Mouse (Mus musculus) adrenal gland, postnatal 25 days (tissue): ENCODE data around the gene Prrx1. TPM values are rescaled to one million over a fixed set of nuclear protein-coding genes. Genes with fewer than 3 reads are reported as not detected.

Experiments used
- DNase-seq: peaks from one replicate; pipeline ENCODE4 v3.0.0; 2021; ENCODE audit warnings: mixed read lengths
- long read RNA-seq: library from polyadenylated mRNA; stranded (forward); transcript quantifications from one replicate; pipeline ENCODE4 v2.0.0, GENCODE M21; 2021
- total RNA-seq: library from RNA; stranded (reverse); gene quantifications from 2 replicates; pipeline ENCODE4 v1.2.3, GENCODE M21; 2021

Gene Prrx1
- 6.3 and 8.7 TPM in 2 replicates for total RNA-seq
- long read RNA-seq, full-length matches to known transcripts, result 1 of 3 reads
- long read RNA-seq, partial matches to known transcripts, result 0 of 3 reads
- long read RNA-seq, other reads (novel, unspliced or antisense), result 2 of 3 reads

- no peak for DNase-seq
Measured at GRCm38 (mm10) chr1:163313101-163313773, at the start of gene Prrx1. TSS of gene Prrx1 (minus strand) at chr1:163313710.

DNA sequence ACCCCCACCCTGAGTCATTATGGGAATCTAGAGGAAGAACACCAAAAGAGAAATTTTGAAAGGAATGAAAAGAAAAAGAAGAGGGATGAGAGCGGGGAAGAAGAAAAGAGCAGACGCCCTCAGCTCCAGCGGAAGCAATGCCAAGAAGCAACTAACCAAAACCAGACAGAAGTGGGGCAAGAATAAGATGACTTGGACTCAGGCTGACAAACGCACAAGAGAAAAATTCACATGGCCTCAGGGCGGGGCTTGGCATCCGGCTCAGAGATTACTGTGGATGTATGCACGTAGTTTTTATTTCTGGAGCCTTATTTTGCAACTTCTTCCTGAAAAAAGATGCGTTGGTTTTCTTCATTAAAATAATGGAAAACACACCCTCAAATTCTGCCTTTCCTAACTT, 48.7 kb upstream of the Prrx1 start:
- no peak for DNase-seq

DNA sequence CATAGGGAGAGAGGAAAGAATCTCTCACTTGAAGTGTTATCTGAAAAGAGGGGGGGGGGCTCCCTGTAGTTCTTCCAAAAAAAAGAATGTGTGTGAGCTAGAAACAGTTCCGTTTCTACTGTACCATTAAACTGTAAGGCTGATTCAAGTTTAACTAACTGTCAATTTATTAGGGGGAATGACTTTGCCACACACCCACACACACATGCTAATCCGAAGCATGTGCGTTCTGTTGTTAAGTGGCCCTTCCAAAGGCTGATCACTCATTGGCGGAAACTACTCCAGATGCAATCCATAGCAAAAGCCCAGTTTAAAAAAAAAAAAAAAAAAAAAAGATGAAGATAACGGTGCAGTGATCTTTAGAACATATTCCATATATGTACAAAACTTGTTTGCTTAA, 47.9 kb upstream of the Prrx1 start:
- no peak for DNase-seq

DNA sequence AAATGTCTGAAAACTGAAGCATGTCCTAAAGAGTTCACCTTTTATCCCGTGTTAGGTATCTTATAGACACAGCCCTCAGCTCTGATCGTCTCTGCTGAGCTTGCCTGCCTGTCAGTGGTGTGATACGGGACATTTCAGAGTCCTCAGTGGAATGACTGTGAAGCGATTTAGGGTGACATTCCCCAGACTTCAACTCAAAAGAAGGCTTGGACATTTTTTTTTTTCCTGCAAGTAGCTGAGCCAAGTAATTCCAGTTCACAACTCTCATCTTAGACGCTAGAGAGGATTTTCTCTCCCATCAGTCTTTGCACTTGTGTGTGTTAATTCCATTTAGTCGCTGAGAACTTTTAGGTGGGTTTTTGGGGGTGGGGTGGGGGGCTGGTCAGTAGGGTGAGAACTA, 47.3 kb upstream of the Prrx1 start:
- DNase-seq, result no peak

- no peak for DNase-seq
Measured at GRCm38 (mm10) chr1:163359521-163359920, 46.0 kb upstream of the Prrx1 start.

- no peak for DNase-seq
Measured at GRCm38 (mm10) chr1:163358165-163358564, 44.7 kb upstream of the Prrx1 start.

- DNase-seq, result no peak
Measured at GRCm38 (mm10) chr1:163357733-163358132, 44.2 kb upstream of the Prrx1 start.

DNA sequence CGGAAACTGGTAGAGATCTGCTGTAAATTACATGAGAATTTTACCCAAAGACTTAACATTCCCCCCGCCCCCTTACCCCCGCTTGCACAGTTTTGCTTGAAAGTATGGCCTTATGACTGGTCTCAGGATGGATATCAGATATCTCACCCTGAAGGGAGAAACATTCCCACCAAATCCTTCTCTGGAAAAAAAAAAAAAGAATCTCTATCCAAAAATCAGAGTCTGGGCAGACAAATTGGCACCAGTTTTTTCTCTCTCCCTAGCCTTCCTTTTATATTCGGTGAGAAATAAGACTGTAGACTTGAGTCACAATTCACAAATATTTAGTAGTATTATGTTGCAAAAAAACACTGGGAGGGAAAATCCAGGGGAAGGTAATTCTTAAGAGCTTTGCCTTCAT, 42.7 kb upstream of the Prrx1 start:
- no peak for DNase-seq

DNA sequence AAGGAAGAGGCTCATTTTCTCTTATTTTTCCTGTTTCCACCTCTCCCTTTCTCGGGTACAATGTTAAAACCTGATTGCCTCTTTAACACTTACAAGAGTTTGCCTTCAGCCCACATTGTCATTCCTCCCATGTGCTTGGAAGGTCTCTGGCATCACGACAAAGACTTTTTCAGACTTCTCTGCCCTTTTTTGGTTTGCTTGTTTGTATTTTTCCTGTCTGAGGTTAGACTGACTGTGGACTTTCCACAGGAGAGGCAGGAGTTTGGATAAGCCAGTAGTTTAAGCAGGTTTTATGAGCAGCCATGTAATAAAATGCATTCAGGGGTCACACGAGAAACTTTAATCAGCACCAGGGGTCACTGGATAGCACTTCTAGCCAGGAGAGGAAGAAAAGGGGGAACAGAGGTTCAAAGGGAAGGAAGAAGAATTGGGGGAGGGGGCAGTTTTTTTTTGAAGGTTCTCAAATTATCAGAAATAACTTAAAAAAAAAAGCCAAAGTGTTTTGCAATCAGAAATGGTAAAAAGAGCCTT, 42.2 kb upstream of the Prrx1 start:
- no peak for DNase-seq

DNA sequence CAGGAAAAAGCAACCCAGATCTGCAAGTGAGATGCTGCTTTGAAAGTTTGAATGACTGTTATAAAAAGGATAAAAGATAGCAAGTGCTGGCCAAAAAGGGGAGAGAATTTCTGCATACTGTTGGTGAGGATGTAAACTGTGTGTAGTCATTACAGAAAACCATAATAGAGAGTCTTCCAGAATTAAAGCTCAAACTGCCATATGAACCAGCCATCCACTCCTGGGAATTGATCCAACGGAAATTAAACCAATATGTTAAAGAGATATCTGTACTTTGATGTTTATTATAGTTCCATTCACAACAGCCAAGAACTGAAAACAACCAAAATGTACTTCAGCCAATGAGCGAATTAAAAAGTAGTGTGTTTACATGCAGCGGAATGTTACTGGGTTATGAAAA, 37.5 kb upstream of the Prrx1 start:
- no peak for DNase-seq

- no peak for DNase-seq
Measured at GRCm38 (mm10) chr1:163345541-163345940, 32.0 kb upstream of the Prrx1 start.

GRCm38 (mm10) chr1:163344931-163345330, 31.4 kb upstream of the Prrx1 start:
- DNase-seq, result no peak

GRCm38 (mm10) chr1:163339219-163339561, 25.7 kb upstream of the Prrx1 start:
- no peak for DNase-seq

- no peak for DNase-seq
Measured at GRCm38 (mm10) chr1:163338525-163339218, 25.2 kb upstream of the Prrx1 start.

DNA sequence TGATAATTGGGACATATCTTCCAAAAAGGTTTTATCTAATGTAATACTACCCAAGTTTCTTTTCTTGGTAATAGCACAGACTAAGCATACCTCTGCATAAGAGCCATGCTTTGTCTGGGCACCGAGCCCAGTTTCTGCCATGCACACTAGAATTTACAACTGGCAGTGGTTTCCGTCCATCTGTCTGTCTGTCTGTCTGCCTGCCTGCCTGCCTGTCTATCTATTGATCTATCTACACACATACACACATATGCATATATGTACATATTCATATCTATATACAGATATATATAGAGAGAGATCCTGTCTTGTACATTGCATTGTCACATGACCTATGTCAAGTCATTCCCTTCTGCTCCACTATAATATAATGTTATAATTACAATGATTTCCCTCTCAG, 24.3 kb upstream of the Prrx1 start:
- peak; percentile 13 for DNase-seq

- DNase-seq, result no peak
Measured at GRCm38 (mm10) chr1:163327279-163327678, 13.8 kb upstream of the Prrx1 start.

- no peak for DNase-seq
Measured at GRCm38 (mm10) chr1:163319669-163320571, 6.4 kb upstream of the Prrx1 start.

- DNase-seq, result no peak
Measured at GRCm38 (mm10) chr1:163316920-163317319, 3.4 kb upstream of the Prrx1 start.

DNA sequence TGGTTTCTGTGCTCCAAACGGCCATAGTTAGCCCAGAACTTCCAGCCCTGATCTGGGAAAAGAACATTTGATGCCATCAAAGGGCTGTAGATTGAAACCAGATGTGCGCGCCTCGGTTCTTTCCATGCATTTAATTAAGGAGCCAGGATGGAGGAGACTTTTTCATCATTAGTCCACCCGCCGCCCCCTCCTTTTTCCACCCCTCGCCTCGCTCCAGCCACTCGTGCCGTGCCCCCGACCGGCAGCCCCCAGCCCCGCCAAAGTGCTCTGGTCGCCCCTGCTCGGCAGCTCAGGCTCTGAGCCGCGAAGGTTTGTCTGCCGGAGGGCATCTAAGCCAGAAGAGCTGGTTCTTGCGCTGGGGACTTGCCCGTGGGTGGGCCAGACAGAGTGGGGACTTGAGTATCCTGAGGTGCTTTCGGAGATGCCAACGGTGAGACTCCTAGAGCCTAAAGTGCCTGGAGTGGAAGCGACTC, 1.4 kb upstream of the Prrx1 start:
- DNase-seq, result no peak

DNA sequence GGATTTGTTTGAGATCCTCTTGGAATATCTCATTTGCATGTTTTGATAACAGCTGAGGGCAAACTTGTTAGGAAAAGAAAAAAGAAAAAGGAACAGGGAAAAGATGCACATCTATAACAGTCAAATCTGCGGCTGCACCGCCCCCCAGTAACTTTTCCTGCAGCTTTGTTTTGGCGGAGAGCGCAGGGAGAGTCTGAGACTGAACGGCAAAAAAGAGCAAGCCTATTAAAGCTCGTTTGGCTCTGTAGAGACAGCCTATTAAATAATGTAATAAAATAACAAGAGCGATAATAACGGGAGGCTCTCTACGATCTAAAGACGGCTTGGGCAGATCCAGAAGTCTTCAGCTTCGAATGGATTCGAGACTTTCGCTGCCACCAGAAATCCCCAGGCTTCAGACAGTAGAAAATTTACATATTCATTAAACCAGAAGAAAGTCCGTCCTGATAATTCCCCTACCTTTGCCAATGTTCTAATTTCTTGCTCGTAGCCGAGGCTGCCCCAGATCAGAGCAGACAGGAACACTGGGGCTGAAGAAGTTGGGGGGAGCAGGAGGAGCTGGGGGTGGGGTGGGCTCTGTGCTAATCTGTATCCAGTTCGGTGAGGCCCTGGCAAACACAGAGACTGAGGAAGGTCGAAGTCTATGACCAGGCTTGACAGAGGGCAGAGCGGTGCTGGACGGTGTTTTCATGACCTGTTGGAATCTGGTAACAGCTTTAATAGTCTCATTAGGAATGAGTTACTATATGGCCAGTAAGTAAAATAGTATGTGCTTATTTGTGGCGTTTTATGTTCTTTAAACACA, 613 bp upstream of the Prrx1 start:
- DNase-seq, result no peak
